Mouse (Mus musculus): Measurements from ENCODE around the gene Olfr728. TPM values are rescaled to one million over a fixed set of nuclear protein-coding genes. Genes with fewer than 3 reads are reported as not detected.

Gene Olfr728
- polyA plus RNA-seq (2017; shearing (Covaris generic)) = not detected

DNA sequence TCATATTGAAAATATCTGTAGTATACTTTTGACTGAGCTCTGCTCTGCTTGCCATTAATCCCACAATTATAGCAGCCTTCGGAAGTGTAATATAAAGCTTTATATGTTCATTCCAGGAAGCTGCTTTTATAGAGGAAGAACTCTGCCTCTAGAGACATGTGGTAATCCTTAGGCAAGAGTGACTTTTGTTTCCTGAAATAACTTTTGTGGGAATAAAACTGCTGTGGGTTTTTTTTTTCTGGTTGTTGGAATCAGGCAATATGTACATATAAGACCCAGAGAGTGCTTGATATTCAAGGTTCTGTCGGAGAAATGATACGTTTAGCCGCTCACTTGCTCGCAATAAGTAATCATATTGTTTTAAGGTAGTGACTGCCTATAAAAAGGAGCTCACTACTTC is at the start of gene Olfr728:
Gene Olfr728, minus strand, starts transcription at position 101 of the 400 bp plus-strand sequence.
- no peak for ATAC-seq

GRCm38 (mm10) chr14:50188098-50188497 is 45.6 kb upstream of the Olfr728 start, which contains the start of gene Olfr730:
Gene Olfr730 (minus strand): TSS chr14:50188198.
- ATAC-seq = no peak

- no peak for ATAC-seq
These were observed 10.3 kb upstream of the Olfr728 start, which contains the start of gene Olfr729 for GRCm38 (mm10) chr14:50152810-50153209. Gene Olfr729 (minus strand): TSS chr14:50152910.

GRCm38 (mm10) chr14:50122886-50123285 is 19.6 kb downstream of the Olfr728 start, which contains the start of gene Olfr727:
Gene Olfr727 (plus strand): TSS chr14:50123186.
- no peak for ATAC-seq

DNA sequence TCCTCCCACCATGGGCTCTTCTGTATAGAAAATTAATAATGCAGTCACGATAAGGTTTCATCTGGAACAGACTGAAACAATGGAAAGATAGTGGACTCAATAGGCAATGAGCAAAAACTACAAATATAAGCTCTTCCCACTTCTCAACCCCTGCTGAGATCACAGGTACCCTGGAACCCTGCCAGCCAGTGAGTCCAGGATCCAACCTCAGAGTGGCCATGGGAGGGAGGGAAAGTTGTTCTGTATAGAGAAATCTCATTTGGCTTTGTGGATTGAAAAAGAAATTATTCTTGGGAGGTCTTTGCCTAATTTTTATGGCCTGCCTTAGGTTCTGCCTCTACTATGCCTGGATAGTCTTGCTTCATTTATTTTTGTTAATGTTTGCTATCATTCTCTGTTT is 51.6 kb downstream of the Olfr728 start, which contains the start of gene Olfr726:
Gene Olfr726, minus strand, starts transcription at position 101 of the 400 bp plus-strand sequence.
- no peak for ATAC-seq

Other genes with a start within 250 kb of the Olfr728 start
- gene Olfr722, start 240.7 kb downstream of the Olfr728 start, polyA plus RNA-seq (2017; shearing (Covaris generic)) = not detected
- gene Olfr723, start 210.9 kb downstream of the Olfr728 start, polyA plus RNA-seq (2017; shearing (Covaris generic)) = not detected
- not detected for gene Olfr724, start 179.4 kb downstream of the Olfr728 start, polyA plus RNA-seq (2017; shearing (Covaris generic))
- gene Olfr725, start 102.3 kb downstream of the Olfr728 start, polyA plus RNA-seq (2017; shearing (Covaris generic)) = not detected
- gene Olfr726, start 51.7 kb downstream of the Olfr728 start, polyA plus RNA-seq (2017; shearing (Covaris generic)) = under 1 TPM in 1 of 2 experiments, not detected in 1; 0.34 TPM
- gene Olfr727, start 19.5 kb downstream of the Olfr728 start, polyA plus RNA-seq (2017; shearing (Covaris generic)) = not detected
- gene Olfr729, start 10.2 kb upstream of the Olfr728 start, polyA plus RNA-seq (2017; shearing (Covaris generic)) = not detected
- gene Olfr730, start 45.5 kb upstream of the Olfr728 start, polyA plus RNA-seq (2017; shearing (Covaris generic)) = not detected
- not detected for gene Olfr731, start 99.2 kb upstream of the Olfr728 start, polyA plus RNA-seq (2017; shearing (Covaris generic))
- not detected for gene Olfr732, start 141.5 kb upstream of the Olfr728 start, polyA plus RNA-seq (2017; shearing (Covaris generic))
- gene Olfr733, start 158.8 kb upstream of the Olfr728 start, polyA plus RNA-seq (2017; shearing (Covaris generic)) = under 1 TPM in 1 of 2 experiments, not detected in 1; 0.24 TPM
- not detected for gene Olfr734, start 184.1 kb upstream of the Olfr728 start, polyA plus RNA-seq (2017; shearing (Covaris generic))
- gene Olfr735, start 206.2 kb upstream of the Olfr728 start, polyA plus RNA-seq (2017; shearing (Covaris generic)) = not detected
- gene Tlr11, start 215.2 kb upstream of the Olfr728 start, polyA plus RNA-seq (2017; shearing (Covaris generic)) = under 1 TPM in 1 of 2 experiments, not detected in 1; 0.19 TPM
- not detected for gene Olfr736, start 238.5 kb upstream of the Olfr728 start, polyA plus RNA-seq (2017; shearing (Covaris generic))

Measured in CD4-positive, CD25-positive, alpha-beta regulatory T cell, adult 4 months (primary cell).